Mouse (Mus musculus): ENCODE measurements around the gene Lpp.

- TF ChIP-seq POLR2A (IDR thresholded peaks at IDR 0.05; ENCODE audit: borderline replicate concordance, low read depth, low read length) (no peak), CTCF (IDR thresholded peaks at IDR 0.05; ENCODE audit: low read depth, low read length) (no peak)
Measured at GRCm38 (mm10) chr16:24829860-24830259, 436.6 kb downstream of the Lpp start.

Measured in bone marrow macrophage, adult 2 months (primary cell).